Mouse (Mus musculus): ENCODE results near the gene Sstr1. TPM values are rescaled to one million over a fixed set of nuclear protein-coding genes. Genes with fewer than 3 reads are reported as not detected.

Sstr1 gene
- polyA plus RNA-seq (2015; fragmentation: Nextera tagmentation; extraction: Ambion mirVana), result 0.27 and 0.36 TPM in 2 replicates

GRCm38 (mm10) chr12:58211163-58212071 lies at the start of gene Sstr1:
TSS of gene Sstr1 (plus strand) at chr12:58211772.

Other genes starting within 250 kb of the Sstr1 start
- 11.2 and 12.4 TPM in 2 replicates for gene Clec14a, start 57.5 kb downstream of the Sstr1 start, polyA plus RNA-seq (2015; fragmentation: Nextera tagmentation; extraction: Ambion mirVana)